Mouse (Mus musculus): ENCODE measurements around the gene Natd1. TPM values are rescaled to one million over a fixed set of nuclear protein-coding genes. Genes with fewer than 3 reads are reported as not detected.
A peak's percentile ranks its signal among the peaks of the same experiment; 100 is the strongest.
"Not testable (repeated sequence)": the region's sequence is repeated elsewhere in the genome, so short reads cannot be mapped to it uniquely, and the experiment has no call there.

Gene Natd1
- total RNA-seq, 2 experiments from 2014 or later, result 0.67 to 2.3 TPM

- no peak for ATAC-seq (replicated peaks; ENCODE audit: poor library complexity)
Measured at GRCm38 (mm10) chr11:60895915-60896314, 18.6 kb downstream of the Natd1 start.

- no peak for ATAC-seq (replicated peaks; ENCODE audit: poor library complexity)
Measured at GRCm38 (mm10) chr11:60890744-60891143, 23.8 kb downstream of the Natd1 start.

GRCm38 (mm10) chr11:60890286-60890685 is 24.3 kb downstream of the Natd1 start:
- ATAC-seq (replicated peaks; ENCODE audit: poor library complexity), result no peak

- no peak for ATAC-seq (replicated peaks; ENCODE audit: poor library complexity)
Measured at GRCm38 (mm10) chr11:60889861-60890260, 24.7 kb downstream of the Natd1 start.

- not testable (repeated sequence) for ATAC-seq (replicated peaks; ENCODE audit: poor library complexity)
Measured at GRCm38 (mm10) chr11:60886986-60887385, 27.6 kb downstream of the Natd1 start.

- ATAC-seq (replicated peaks; ENCODE audit: poor library complexity), result no peak
Measured at GRCm38 (mm10) chr11:60882386-60882785, 32.2 kb downstream of the Natd1 start.

GRCm38 (mm10) chr11:60880559-60880958 is 34.0 kb downstream of the Natd1 start:
- ATAC-seq (replicated peaks; ENCODE audit: poor library complexity), result no peak

- peak; percentile 73 for ATAC-seq (replicated peaks; ENCODE audit: poor library complexity)
Measured at GRCm38 (mm10) chr11:60879423-60879822, 35.1 kb downstream of the Natd1 start.

- peak; percentile 89 for ATAC-seq (replicated peaks; ENCODE audit: poor library complexity)
Measured at GRCm38 (mm10) chr11:60878675-60879294, 35.8 kb downstream of the Natd1 start, which contains the start of gene Tmem11. Gene Tmem11 (minus strand): TSS chr11:60879272.

GRCm38 (mm10) chr11:60878056-60878612 is 36.4 kb downstream of the Natd1 start:
- ATAC-seq (replicated peaks; ENCODE audit: poor library complexity), result peak; percentile 19

GRCm38 (mm10) chr11:60873101-60873500 is 41.4 kb downstream of the Natd1 start:
- no peak for ATAC-seq (replicated peaks; ENCODE audit: poor library complexity)

- ATAC-seq (replicated peaks; ENCODE audit: poor library complexity), result no peak
Measured at GRCm38 (mm10) chr11:60871409-60871808, 43.1 kb downstream of the Natd1 start.

GRCm38 (mm10) chr11:60869471-60869870 is 45.1 kb downstream of the Natd1 start:
- ATAC-seq (replicated peaks; ENCODE audit: poor library complexity), result not testable (repeated sequence)

- ATAC-seq (replicated peaks; ENCODE audit: poor library complexity), result no peak
Measured at GRCm38 (mm10) chr11:60867904-60868303, 46.6 kb downstream of the Natd1 start.

GRCm38 (mm10) chr11:60867456-60867855 is 47.1 kb downstream of the Natd1 start:
- no peak for ATAC-seq (replicated peaks; ENCODE audit: poor library complexity)

GRCm38 (mm10) chr11:60866021-60866420 is 48.5 kb downstream of the Natd1 start:
- no peak for ATAC-seq (replicated peaks; ENCODE audit: poor library complexity)

GRCm38 (mm10) chr11:60864916-60865315 is 49.6 kb downstream of the Natd1 start:
- ATAC-seq (replicated peaks; ENCODE audit: poor library complexity), result no peak

GRCm38 (mm10) chr11:60864166-60864565 is 50.4 kb downstream of the Natd1 start:
- ATAC-seq (replicated peaks; ENCODE audit: poor library complexity), result no peak

GRCm38 (mm10) chr11:60863196-60863595 is 51.4 kb downstream of the Natd1 start:
- ATAC-seq (replicated peaks; ENCODE audit: poor library complexity), result no peak

GRCm38 (mm10) chr11:60861993-60862392 is 52.6 kb downstream of the Natd1 start:
- no peak for ATAC-seq (replicated peaks; ENCODE audit: poor library complexity)

- ATAC-seq (replicated peaks; ENCODE audit: poor library complexity), result no peak
Measured at GRCm38 (mm10) chr11:60856587-60856986, 58.0 kb downstream of the Natd1 start.
